Mouse (Mus musculus) heart, embryonic 13.5 days (tissue): ENCODE data around the gene Vmn1r209. TPM values are rescaled to one million over a fixed set of nuclear protein-coding genes. Genes with fewer than 3 reads are reported as not detected.
"Not testable (repeated sequence)": the region's sequence is repeated elsewhere in the genome, so short reads cannot be mapped to it uniquely, and the experiment has no call there.

Experiments used
- ATAC-seq: fragments of 200-750 bp; cut with Nextera tagmentation; 2 replicates; pipeline ENCODE4 v1.8.0; 2017; ENCODE audit warnings: moderate TSS enrichment; ENCODE audit not compliant: insufficient number of reproducible peaks, low FRiP score, low TSS enrichment; ENCODE audit errors: extremely low read depth
- H3K27ac ChIP-seq: fragments of 300-500 bp; sonication (generic); replicated peaks from 2 replicates; pipeline ENCODE4 v1.5.1; 2015; ENCODE audit warnings: moderate library complexity, mild to moderate bottlenecking, inconsistent platforms
- H3K27me3 ChIP-seq: fragments of 300-500 bp; sonication (generic); replicated peaks from 2 replicates; pipeline ENCODE4 v1.6.1; 2015; ENCODE audit warnings: mild to moderate bottlenecking, inconsistent platforms
- H3K36me3 ChIP-seq: fragments of 300-500 bp; sonication (generic); 2 replicates; pipeline ENCODE4 v1.6.1; 2015; ENCODE audit warnings: mild to moderate bottlenecking, inconsistent platforms
- H3K4me1 ChIP-seq: fragments of 300-500 bp; sonication (generic); 2 replicates; pipeline ENCODE4 v1.6.1; 2015; ENCODE audit warnings: inconsistent platforms
- H3K4me2 ChIP-seq: fragments of 300-500 bp; sonication (generic); 2 replicates; pipeline ENCODE4 v1.6.1; 2015; ENCODE audit warnings: inconsistent platforms, mild to moderate bottlenecking, moderate library complexity
- H3K4me3 ChIP-seq: fragments of 300-500 bp; sonication (generic); 2 replicates; pipeline ENCODE4 v1.5.1; 2015; ENCODE audit warnings: moderate library complexity, mild to moderate bottlenecking, inconsistent platforms
- H3K9ac ChIP-seq: fragments of 300-500 bp; sonication (generic); 2 replicates; pipeline ENCODE4 v1.6.1; 2015; ENCODE audit warnings: inconsistent platforms, mild to moderate bottlenecking, moderate library complexity
- H3K9me3 ChIP-seq: fragments of 300-500 bp; sonication (generic); 2 replicates; pipeline ENCODE4 v1.6.1; 2016; ENCODE audit warnings: inconsistent platforms
- WGBS: fragments of 180-500 bp; shearing (Covaris S2); methylation state at CpG from one replicate; pipeline ENCODE4 v1.1.7; 2015; ENCODE audit warnings: mixed read lengths; 5-methylcytosine and 5-hydroxymethylcytosine counted together
- polyA plus RNA-seq: library from polyadenylated mRNA; unstranded; fragments of >200 nt; fragmentation: Nextera tagmentation; extraction: Ambion mirVana; gene quantifications from 2 replicates; pipeline ENCODE4 v1.2.1, GENCODE M21; 2015

The Vmn1r209 gene
- not detected in 2 replicates for polyA plus RNA-seq

- H3K4me2 ChIP-seq, H3K27ac ChIP-seq, H3K27me3 ChIP-seq, H3K36me3 ChIP-seq, H3K9me3 ChIP-seq, H3K4me3 ChIP-seq, ATAC-seq, H3K9ac ChIP-seq, H3K4me1 ChIP-seq: not testable (repeated sequence)
Measured at GRCm38 (mm10) chr13:22809582-22809981, at the start of gene Vmn1r209. Gene Vmn1r209, minus strand, starts transcription at chr13:22809682.

- 48% methylated on average over 1 of the region's 1 CpGs for WGBS
Measured at GRCm38 (mm10) chr13:22857461-22857860, 48.0 kb upstream of the Vmn1r209 start, which contains the start of gene Vmn1r211. Gene Vmn1r211, minus strand, starts transcription at chr13:22857561.

DNA sequence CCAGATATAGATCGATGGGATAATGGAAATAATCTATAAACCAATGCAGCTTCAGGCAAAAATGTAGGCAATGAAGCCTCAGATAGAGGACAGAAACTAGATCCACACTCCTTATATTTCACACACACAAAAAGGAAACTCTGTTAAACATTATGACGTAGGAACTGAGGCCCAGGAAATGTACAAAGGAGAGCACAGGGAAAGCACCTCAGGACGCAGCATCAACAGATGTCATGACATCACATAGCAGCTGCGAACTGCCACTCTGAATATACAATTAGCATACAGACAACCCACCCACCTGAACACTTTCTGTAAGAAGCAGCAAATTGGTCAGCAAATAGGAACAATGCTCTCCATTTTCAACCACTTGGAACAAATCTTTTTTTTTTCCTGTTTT lies 45.3 kb upstream of the Vmn1r209 start:
- Histone ChIP-seq H3K9me3 (no peaks in the 10 kb centered on the region), H3K4me3 (no peak overlapping the region), H3K36me3 (no peaks in the 10 kb centered on the region), H3K4me2 (no peak overlapping the region), H3K27ac (no peak overlapping the region), H3K9ac (no peak overlapping the region), H3K27me3 (no peaks in the 10 kb centered on the region), H3K4me1 (no peaks in the 10 kb centered on the region)
- ATAC-seq, result no peak
- WGBS, result 61% methylated on average over 4 of the region's 4 CpGs

More at GRCm38 (mm10) chr13:22857461-22857860, 48.0 kb upstream of the Vmn1r209 start, which contains the start of gene Vmn1r211:
- Histone ChIP-seq H3K27me3 (no peaks in the 10 kb centered on the region), H3K4me3 (no peak within 1 kb of the TSS), H3K27ac (no peak within 1 kb of the TSS), H3K9me3 (no peaks in the 10 kb centered on the region), H3K9ac (no peak within 1 kb of the TSS), H3K36me3 (no peaks in the 10 kb centered on the region), H3K4me2 (no peak within 1 kb of the TSS), H3K4me1 (no peaks in the 10 kb centered on the region)
- no peak for ATAC-seq

GRCm38 (mm10) chr13:22846798-22847197 lies 37.3 kb upstream of the Vmn1r209 start:
- Histone ChIP-seq H3K4me2 (no peak overlapping the region), H3K9me3 (no peaks in the 10 kb centered on the region), H3K36me3 (no peaks in the 10 kb centered on the region), H3K4me3 (no peak overlapping the region), H3K27me3 (no peaks in the 10 kb centered on the region), H3K4me1 (no peaks in the 10 kb centered on the region), H3K9ac (no peak overlapping the region), H3K27ac (no peak overlapping the region)
- ATAC-seq, result no peak
- WGBS, result 69% methylated on average over 1 of the region's 1 CpGs

- H3K36me3 ChIP-seq, H3K4me2 ChIP-seq, H3K4me3 ChIP-seq, H3K27ac ChIP-seq, H3K4me1 ChIP-seq, H3K27me3 ChIP-seq, ATAC-seq, H3K9ac ChIP-seq, H3K9me3 ChIP-seq: not testable (repeated sequence)
- WGBS, result 60% methylated on average over 3 of the region's 3 CpGs
Measured at GRCm38 (mm10) chr13:22844304-22844703, 34.8 kb upstream of the Vmn1r209 start.

GRCm38 (mm10) chr13:22831248-22831647 lies 21.8 kb upstream of the Vmn1r209 start, which contains the start of gene Vmn1r210:
Gene Vmn1r210, minus strand, starts transcription at chr13:22831348.
- H3K9me3 ChIP-seq, result no peaks in the 10 kb centered on the region
- no peaks in the 10 kb centered on the region for H3K36me3 ChIP-seq
- H3K4me2 ChIP-seq, result no peak within 1 kb of the TSS
- no peak within 1 kb of the TSS for H3K4me3 ChIP-seq
- ATAC-seq, result no peak
- H3K9ac ChIP-seq, result no peak within 1 kb of the TSS
- no peaks in the 10 kb centered on the region for H3K27me3 ChIP-seq
- 49% methylated on average over 4 of the region's 4 CpGs for WGBS
- no peaks in the 10 kb centered on the region for H3K4me1 ChIP-seq
- no peak within 1 kb of the TSS for H3K27ac ChIP-seq

- not testable (repeated sequence) for H3K27ac ChIP-seq, H3K4me3 ChIP-seq, ATAC-seq, H3K4me1 ChIP-seq, H3K27me3 ChIP-seq, H3K4me2 ChIP-seq, H3K9ac ChIP-seq, H3K9me3 ChIP-seq, H3K36me3 ChIP-seq
- 28% methylated on average over 7 of the region's 7 CpGs for WGBS
Measured at GRCm38 (mm10) chr13:22829395-22829794, 19.9 kb upstream of the Vmn1r209 start.

- not testable (repeated sequence) for H3K9me3 ChIP-seq, H3K4me1 ChIP-seq, H3K27me3 ChIP-seq, H3K4me3 ChIP-seq, H3K9ac ChIP-seq, H3K27ac ChIP-seq, H3K36me3 ChIP-seq, H3K4me2 ChIP-seq, ATAC-seq
- WGBS, result 86% methylated on average over 1 of the region's 1 CpGs
Measured at GRCm38 (mm10) chr13:22821601-22822000, 12.1 kb upstream of the Vmn1r209 start.

DNA sequence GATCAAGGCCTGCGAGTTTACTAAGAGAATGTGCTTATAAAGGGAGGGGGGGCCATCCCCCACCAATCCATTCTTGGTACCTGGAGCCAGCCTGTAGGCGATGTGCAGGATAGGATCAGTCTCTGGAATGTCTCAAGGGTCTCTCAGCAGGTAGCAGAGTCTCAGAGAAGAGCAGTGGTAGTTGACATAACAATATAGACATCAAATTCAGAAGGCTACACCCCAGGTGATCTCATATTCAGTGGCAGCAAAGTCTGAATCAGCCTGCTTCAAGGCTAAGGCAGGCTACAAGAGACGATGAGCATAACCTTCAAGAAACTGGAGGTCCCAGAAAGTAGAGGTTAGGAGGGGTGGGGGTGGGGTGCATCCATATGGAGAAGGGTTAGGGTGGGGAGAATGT lies 21.4 kb downstream of the Vmn1r209 start:
- WGBS, result 59% methylated on average over 3 of the region's 3 CpGs

DNA sequence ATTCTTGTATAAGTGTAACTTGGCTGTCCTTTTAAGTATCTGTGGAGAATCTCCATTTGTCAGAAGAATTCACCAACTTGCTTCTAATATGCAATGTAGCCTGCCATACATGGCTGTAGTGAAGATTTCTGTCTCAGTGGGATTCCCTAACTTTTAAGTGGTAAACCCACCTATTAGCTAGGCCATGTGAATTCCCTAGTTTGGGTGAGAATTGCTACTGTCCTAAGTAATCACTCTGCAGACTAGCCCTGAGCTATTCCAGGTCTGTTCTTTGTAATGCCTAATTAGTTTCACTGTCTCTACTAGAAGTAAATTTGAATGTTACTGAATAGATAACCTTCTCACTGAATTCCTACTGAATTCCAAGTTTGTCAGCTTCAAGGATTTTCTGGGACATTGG lies 25.3 kb downstream of the Vmn1r209 start:
- H3K36me3 ChIP-seq, H3K27me3 ChIP-seq, H3K4me2 ChIP-seq, ATAC-seq, H3K27ac ChIP-seq, H3K4me1 ChIP-seq, H3K4me3 ChIP-seq, H3K9ac ChIP-seq, H3K9me3 ChIP-seq: not testable (repeated sequence)

More for the DNA sequence above, 21.4 kb downstream of the Vmn1r209 start:
- not testable (repeated sequence) for H3K27me3 ChIP-seq, H3K4me3 ChIP-seq, H3K9me3 ChIP-seq, H3K4me2 ChIP-seq, H3K9ac ChIP-seq, H3K27ac ChIP-seq, ATAC-seq, H3K36me3 ChIP-seq, H3K4me1 ChIP-seq

- not testable (repeated sequence) for H3K4me3 ChIP-seq, H3K9me3 ChIP-seq, H3K4me1 ChIP-seq, H3K9ac ChIP-seq, H3K36me3 ChIP-seq, H3K27ac ChIP-seq, H3K27me3 ChIP-seq, ATAC-seq, H3K4me2 ChIP-seq
- no CpG with 5 or more reads among the region's 7 CpGs for WGBS
Measured at GRCm38 (mm10) chr13:22777300-22777699, 32.2 kb downstream of the Vmn1r209 start, which contains the start of gene Vmn1r208. Gene Vmn1r208, minus strand, starts transcription at chr13:22777400.

DNA sequence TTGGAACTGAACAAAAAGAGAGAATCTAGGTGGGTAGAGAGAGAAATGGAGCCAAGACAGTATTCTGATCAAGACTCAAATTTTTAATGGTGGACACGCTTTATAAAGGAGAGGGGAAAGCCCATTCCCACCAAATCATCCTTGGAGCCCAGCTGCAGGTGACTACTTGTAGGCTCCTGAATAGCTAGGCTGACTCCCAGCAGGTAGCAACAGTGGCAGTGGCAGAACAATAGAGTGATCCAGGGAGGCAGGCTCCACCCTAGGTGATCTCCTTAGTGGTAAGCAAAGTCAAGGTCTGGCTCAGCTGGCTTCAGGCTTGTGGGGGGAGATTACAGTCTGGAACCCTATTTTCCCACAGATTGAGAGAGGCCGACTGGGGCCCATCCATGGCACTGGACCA lies 37.9 kb downstream of the Vmn1r209 start:
- H3K27me3 ChIP-seq, H3K4me1 ChIP-seq, H3K27ac ChIP-seq, H3K4me2 ChIP-seq, H3K9ac ChIP-seq, H3K4me3 ChIP-seq, ATAC-seq, H3K36me3 ChIP-seq, H3K9me3 ChIP-seq: not testable (repeated sequence)
- WGBS, result 71% methylated on average over 1 of the region's 2 CpGs
